Mouse (Mus musculus) lung, adult 2 months (tissue): Measurements from ENCODE around the gene Ppp1r14a.

Experiments used
- CTCF ChIP-seq: fragments of 200-500 bp; IDR thresholded peaks from 2 replicates; pipeline ENCODE4 v1.5.1; 2011; ENCODE audit warnings: mild to moderate bottlenecking, low read length, control low read depth; ENCODE audit not compliant: insufficient read depth
- POLR2A ChIP-seq: fragments of 200-500 bp; IDR thresholded peaks from 2 replicates; pipeline ENCODE4 v1.6.1; 2011; ENCODE audit warnings: low read depth, mild to moderate bottlenecking, control low read depth, low read length, borderline replicate concordance; ENCODE audit errors: extremely low read depth

GRCm38 (mm10) chr7:29244732-29245416 lies 44.2 kb upstream of the Ppp1r14a start:
- peak; percentile 86 for TF ChIP-seq CTCF
- TF ChIP-seq POLR2A, result no peak
